Mouse (Mus musculus): ENCODE data around the gene Gpr68.

GRCm38 (mm10) chr12:100839079-100839600, 68.9 kb downstream of the Gpr68 start:
- no peak for TF ChIP-seq TCF12 (IDR thresholded peaks at IDR 0.05; ENCODE audit: insufficient read depth, poor library complexity, severe bottlenecking)
- TF ChIP-seq MAX (IDR thresholded peaks at IDR 0.05; ENCODE audit: low read depth) = no peak
- TF ChIP-seq POLR2A (IDR thresholded peaks at IDR 0.05; ENCODE audit: insufficient read length, low read depth) = no peak
- TF ChIP-seq USF1 (IDR thresholded peaks at IDR 0.05; ENCODE audit: low read depth) = no peak
- no peak for TF ChIP-seq POLR2AphosphoS2 (IDR thresholded peaks at IDR 0.05; ENCODE audit: insufficient read length, low read depth)
- TF ChIP-seq MYOG (IDR thresholded peaks at IDR 0.05; ENCODE audit: control insufficient read depth in 1 of 3, insufficient read depth in 1 of 3, insufficient read length in 2 of 3, low read depth in 2 of 3) = no peak
